Mouse (Mus musculus) macrophage (primary cell): Measurements from ENCODE around the gene Acd. TPM values are rescaled to one million over a fixed set of nuclear protein-coding genes. Genes with fewer than 3 reads are reported as not detected.

Experiments used
- H3K27ac ChIP-seq: fragments of 350-480 bp; formaldehyde crosslinking; 2 replicates; pipeline ENCODE4 v1.9.0; 2021
- H3K36me3 ChIP-seq: fragments of 350-480 bp; formaldehyde crosslinking; 2 replicates; pipeline ENCODE4 v1.9.0; 2021; ENCODE audit errors: inconsistent target
- H3K4me3 ChIP-seq: fragments of 350-480 bp; formaldehyde crosslinking; 2 replicates; pipeline ENCODE4 v1.9.0; 2021; ENCODE audit errors: inconsistent target
- H3K79me2 ChIP-seq: fragments of 350-480 bp; formaldehyde crosslinking; 2 replicates; pipeline ENCODE4 v1.9.0; 2021; ENCODE audit errors: inconsistent target
- WGBS: methylation state at CpG from one replicate; pipeline ENCODE4 v1.1.7; 2026; ENCODE audit warnings: inconsistent platforms; ENCODE audit not compliant: missing documents; 5-methylcytosine and 5-hydroxymethylcytosine counted together
- polyA plus RNA-seq: library from polyadenylated mRNA; stranded (reverse); fragments of 250-400 nt; gene quantifications from 3 replicates; pipeline ENCODE4 v1.2.4, GENCODE M21; 2018; ENCODE audit warnings: inconsistent platforms

Acd gene
- polyA plus RNA-seq, 1 experiment from 2014 or later, result 20.7 TPM

GRCm38 (mm10) chr8:105648929-105649328 lies 52.0 kb downstream of the Acd start:
- H3K79me2 ChIP-seq, result peaks cover 100% of the 10 kb centered on the region
- 83% methylated on average over 1 of the region's 1 CpGs for WGBS
- peaks cover 6% of the 10 kb centered on the region; the same call in 1 of the 2 replicates for H3K36me3 ChIP-seq

More at GRCm38 (mm10) chr8:105648929-105649328, 52.0 kb downstream of the Acd start:
- Histone ChIP-seq H3K4me3 (no peak overlapping the region), H3K27ac (no peak overlapping the region)

Other genes starting within 250 kb of the Acd start
- gene Tppp3, start 229.6 kb downstream of the Acd start, polyA plus RNA-seq, result 0.20 to 1.0 TPM (median 0.49 TPM) in 3 replicates
- gene Zdhhc1, start 204.2 kb downstream of the Acd start, polyA plus RNA-seq, result 6.8 to 10.0 TPM (median 7.3 TPM) in 3 replicates
- not detected in 3 replicates for gene Hsd11b2, start 182.3 kb downstream of the Acd start, polyA plus RNA-seq
- 238 to 301 TPM (median 263 TPM) in 3 replicates for gene Atp6v0d1, start 135.1 kb downstream of the Acd start, polyA plus RNA-seq
- gene Ripor1, start 95.8 kb downstream of the Acd start, polyA plus RNA-seq, result 13.3 to 20.5 TPM (median 14.5 TPM) in 3 replicates
- 38.0 to 50.3 TPM (median 38.3 TPM) in 3 replicates for gene Ctcf, start 64.5 kb downstream of the Acd start, polyA plus RNA-seq
- not detected in 3 replicates for gene Agrp, start 63.7 kb downstream of the Acd start, polyA plus RNA-seq
- 0.13 TPM in 1 of 3 replicates, not detected in the others for gene Carmil2, start 14.8 kb downstream of the Acd start, polyA plus RNA-seq
- gene Pard6a, start within 50 bp of the Acd start, polyA plus RNA-seq, result 2.9 to 8.1 TPM (median 6.1 TPM) in 3 replicates
- gene 4933405L10Rik, start 6.6 kb upstream of the Acd start, polyA plus RNA-seq, result not detected in 3 replicates
- gene Enkd1, start 7.1 kb upstream of the Acd start, polyA plus RNA-seq, result 1.4 to 6.3 TPM (median 3.2 TPM) in 3 replicates
- 0.26 to 0.85 TPM (median 0.67 TPM) in 3 replicates for gene Gfod2, start 57.6 kb upstream of the Acd start, polyA plus RNA-seq
- 16.5 to 33.9 TPM (median 23.7 TPM) in 3 replicates for gene Ranbp10, start 126.2 kb upstream of the Acd start, polyA plus RNA-seq
- not detected in 3 replicates for gene Tsnaxip1, start 126.6 kb upstream of the Acd start, polyA plus RNA-seq
- 7.2 to 13.3 TPM (median 8.2 TPM) in 3 replicates for gene Cenpt, start 152.2 kb upstream of the Acd start, polyA plus RNA-seq
- gene Thap11, start 154.0 kb upstream of the Acd start, polyA plus RNA-seq, result 8.3 to 23.6 TPM (median 20.4 TPM) in 3 replicates
- gene Nutf2, start 159.5 kb upstream of the Acd start, polyA plus RNA-seq, result 53.1 to 154 TPM (median 76.1 TPM) in 3 replicates
- gene Edc4, start 179.8 kb upstream of the Acd start, polyA plus RNA-seq, result 12.6 to 19.5 TPM (median 14.6 TPM) in 3 replicates
- gene Nrn1l, start 192.5 kb upstream of the Acd start, polyA plus RNA-seq, result not detected in 3 replicates
- 16.3 to 17.5 TPM (median 16.4 TPM) in 3 replicates for gene Pskh1, start 199.3 kb upstream of the Acd start, polyA plus RNA-seq
- gene Ctrl, start 232.8 kb upstream of the Acd start, polyA plus RNA-seq, result not detected in 3 replicates
- 51.8 to 210 TPM (median 105 TPM) in 3 replicates for gene Psmb10, start 237.3 kb upstream of the Acd start, polyA plus RNA-seq
- gene Lcat, start 242.3 kb upstream of the Acd start, polyA plus RNA-seq, result 0.10 to 0.28 TPM in 2 of 3 replicates, not detected in the other